In genomic region chr10:127065981-127066380, GRCm38 (mm10) we compare ENCODE assay signal across 20 mouse cellular contexts. TPM values are rescaled to one million over a fixed set of nuclear protein-coding genes. Genes with fewer than 3 reads are reported as not detected.
DNase-seq lines count a peak whose midpoint lies in the region; ATAC-seq and TF ChIP-seq lines count a peak whose summit lies in the region.
"Had no signal": no experiment of that assay in that cellular context is flagged by ENCODE, and none has a peak within 500 bp of the region (broad histone marks: within the 10 kb centered on the region; RNA-seq: fewer than 3 reads in every experiment).

No protein-coding gene starts in this region.

- no peak overlapping the region for H3K9ac ChIP-seq in heart, embryonic 15.5 days
- no peak overlapping the region for H3K9ac ChIP-seq in midbrain, embryonic 13.5 days (replicated peaks)
- no peak overlapping the region for H3K9ac ChIP-seq in midbrain, embryonic 11.5 days (ENCODE audit: low read length)
- H3K9ac ChIP-seq: hindbrain, embryonic 15.5 days; lung, embryonic 15.5 days had no signal

- H3K4me3 ChIP-seq in heart, embryonic 15.5 days: no peak overlapping the region
- no peak overlapping the region for H3K4me3 ChIP-seq in heart, embryonic 10.5 days
- peak overlapping the region; percentile 17; the same call in 1 of the 2 replicates for H3K4me3 ChIP-seq in midbrain, embryonic 13.5 days (replicated peaks)
- H3K4me3 ChIP-seq in midbrain, embryonic 11.5 days (ENCODE audit: low read depth, low read length): no peak overlapping the region
- H3K4me3 ChIP-seq in myocyte: peak overlapping the region; percentile 98
- H3K4me3 ChIP-seq: lung, embryonic 15.5 days had no signal

- H3K4me2 ChIP-seq in heart, embryonic 15.5 days: no peak overlapping the region
- H3K4me2 ChIP-seq in midbrain, embryonic 13.5 days (replicated peaks): no peak overlapping the region
- no peak overlapping the region for H3K4me2 ChIP-seq in midbrain, embryonic 11.5 days
- H3K4me2 ChIP-seq in myocyte (ENCODE audit: low read depth): no peak overlapping the region

- peaks cover 15% of the 10 kb centered on the region for H3K27me3 ChIP-seq in heart, embryonic 15.5 days
- H3K27me3 ChIP-seq in heart, embryonic 10.5 days (ENCODE audit: insufficient read depth, poor library complexity, severe bottlenecking): peaks cover 12% of the 10 kb centered on the region
- no peaks in the 10 kb centered on the region for H3K27me3 ChIP-seq in midbrain, embryonic 13.5 days
- no peaks in the 10 kb centered on the region; the same call in 1 of the 2 replicates for H3K27me3 ChIP-seq in midbrain, embryonic 11.5 days (ENCODE audit: control insufficient read depth, insufficient read depth, low read length)
- no peaks in the 10 kb centered on the region for H3K27me3 ChIP-seq in myocyte (ENCODE audit: control insufficient read depth, insufficient read depth, insufficient read length)
- H3K27me3 ChIP-seq: hindbrain, embryonic 15.5 days had no signal

- H3ac ChIP-seq in myocyte (ENCODE audit: control insufficient read depth, insufficient read length): no peak overlapping the region

- ATAC-seq in cerebellum, adult (ENCODE audit: insufficient number of reproducible peaks, low FRiP score, low TSS enrichment): no peak
- no peak for ATAC-seq in heart, embryonic 15.5 days (replicated peaks; ENCODE audit: insufficient number of reproducible peaks, insufficient read depth, low FRiP score, low read depth)
- no peak for ATAC-seq in midbrain, embryonic 13.5 days
- no peak for ATAC-seq in midbrain, embryonic 11.5 days (ENCODE audit: low FRiP score)

- no peak for TF ChIP-seq POLR2A in myocyte (IDR thresholded peaks at IDR 0.05; ENCODE audit: insufficient read length, low read depth)

- H3K4me1 ChIP-seq in heart, embryonic 15.5 days (replicated peaks): peaks cover 32% of the 10 kb centered on the region
- peaks cover 31% of the 10 kb centered on the region for H3K4me1 ChIP-seq in heart, embryonic 10.5 days
- H3K4me1 ChIP-seq in midbrain, embryonic 13.5 days (replicated peaks): peaks cover 60% of the 10 kb centered on the region
- H3K4me1 ChIP-seq in midbrain, embryonic 11.5 days (ENCODE audit: control insufficient read depth, insufficient read depth, low read length): peaks cover 23% of the 10 kb centered on the region

- H3K79me2 ChIP-seq in myocyte (ENCODE audit: control insufficient read depth, insufficient read depth): peaks cover 42% of the 10 kb centered on the region

- peak; percentile 48 for DNase-seq in cerebellum, adult 9-10 months
- no peak for DNase-seq in heart, embryonic 10.5 days (ENCODE audit: low spot score)
- no peak for DNase-seq in midbrain, embryonic 11.5 days (ENCODE audit: low spot score, missing footprints)
- DNase-seq in layer of hippocampus, adult 8-10 months (ENCODE audit: low spot score in 2 of 2): no peak
- DNase-seq: adrenal gland, postnatal 10 days; cerebellum, adult 2 months; gastrocnemius, postnatal 25 days; kidney, adult 9 months; right cerebral cortex, postnatal 4 days; thymus, postnatal 36 days had no signal

- peaks cover 38% of the 10 kb centered on the region for H3K36me3 ChIP-seq in heart, embryonic 15.5 days
- H3K36me3 ChIP-seq in heart, embryonic 10.5 days: peaks cover 38% of the 10 kb centered on the region
- peaks cover 40% of the 10 kb centered on the region for H3K36me3 ChIP-seq in midbrain, embryonic 13.5 days
- H3K36me3 ChIP-seq in midbrain, embryonic 11.5 days (ENCODE audit: control insufficient read depth, insufficient read depth, low read length): peaks cover 32% of the 10 kb centered on the region
- peaks cover 35% of the 10 kb centered on the region for H3K36me3 ChIP-seq in myocyte (ENCODE audit: control insufficient read depth, insufficient read depth)

- H3K27ac ChIP-seq in heart, embryonic 15.5 days: peak overlapping the region; percentile 28; the same call in 1 of the 2 replicates
- no peak overlapping the region for H3K27ac ChIP-seq in heart, embryonic 10.5 days
- 0 out of 2 replicates have a peak overlapping the region, but pooled peaks have one; percentile 21 for H3K27ac ChIP-seq in midbrain, embryonic 13.5 days
- no peak overlapping the region for H3K27ac ChIP-seq in midbrain, embryonic 11.5 days (ENCODE audit: low read depth, low read length)
- H3K27ac ChIP-seq: hindbrain, embryonic 15.5 days; lung, embryonic 15.5 days; macrophage had no signal

- WGBS in heart, embryonic 15.5 days: 58% methylated on average over 9 of the region's 9 CpGs
- 61% methylated on average over 9 of the region's 9 CpGs for WGBS in heart, embryonic 10.5 days
- 91% methylated on average over 9 of the region's 9 CpGs for WGBS in midbrain, embryonic 13.5 days
- 89% methylated on average over 9 of the region's 9 CpGs for WGBS in midbrain, embryonic 11.5 days

- H3K9me3 ChIP-seq in heart, embryonic 15.5 days (replicated peaks): no peaks in the 10 kb centered on the region
- H3K9me3 ChIP-seq in heart, embryonic 10.5 days: no peaks in the 10 kb centered on the region
- no peaks in the 10 kb centered on the region for H3K9me3 ChIP-seq in midbrain, embryonic 13.5 days
- no peaks in the 10 kb centered on the region for H3K9me3 ChIP-seq in midbrain, embryonic 11.5 days (ENCODE audit: control insufficient read depth, low read length)
- H3K9me3 ChIP-seq: hindbrain, embryonic 15.5 days; lung, embryonic 15.5 days had no signal

TF ChIP-seq in myocyte, 11 proteins besides CTCF, POLR2A, EP300 and RAD21:
- TF ChIP-seq SRF (IDR thresholded peaks at IDR 0.05; ENCODE audit: control insufficient read depth, insufficient read length, low read depth) (no peak), MYOG (IDR thresholded peaks at IDR 0.05; ENCODE audit: control insufficient read depth in 1 of 3, insufficient read depth in 1 of 3, insufficient read length in 2 of 3, low read depth in 2 of 3) (no peak), POLR2AphosphoS2 (IDR thresholded peaks at IDR 0.05; ENCODE audit: insufficient read length, low read depth) (no peak), E2F4 (IDR thresholded peaks at IDR 0.05; ENCODE audit: insufficient read depth) (no peak)

RNA-seq across cellular contexts. Expression of gene Cdk4, which starts 2.6 kb away (rescaled TPM):
- 718 and 864 TPM in 2 replicates for polyA plus RNA-seq in heart, embryonic 15.5 days (2015; fragmentation: Nextera tagmentation; extraction: Ambion mirVana)
- polyA plus RNA-seq in heart, embryonic 10.5 days (2016; fragmentation: Nextera tagmentation; extraction: Ambion mirVana): 1,495 and 2,024 TPM in 2 replicates
- polyA plus RNA-seq in midbrain, embryonic 13.5 days (2015; fragmentation: Nextera tagmentation; extraction: Ambion mirVana): 1,636 and 1,639 TPM in 2 replicates
- polyA plus RNA-seq in midbrain, embryonic 11.5 days (2014; fragmentation: Nextera tagmentation; extraction: Ambion mirVana): 2,818 and 2,848 TPM in 2 replicates
- 276 TPM for polyA plus RNA-seq in myocyte (2012; fragmentation: generic; extraction: Trizol)
- total RNA-seq in layer of hippocampus, adult 8-10 months (2022): 10 to 100 TPM; 84.1 to 95.2 (median 91.1) TPM

RNA-seq across cellular contexts. Expression of gene Tspan31, which starts 4.1 kb away (rescaled TPM):
- polyA plus RNA-seq in heart, embryonic 15.5 days (2015; fragmentation: Nextera tagmentation; extraction: Ambion mirVana): 100 and 119 TPM in 2 replicates
- polyA plus RNA-seq in heart, embryonic 10.5 days (2016; fragmentation: Nextera tagmentation; extraction: Ambion mirVana): 138 and 154 TPM in 2 replicates
- polyA plus RNA-seq in midbrain, embryonic 13.5 days (2015; fragmentation: Nextera tagmentation; extraction: Ambion mirVana): 136 and 138 TPM in 2 replicates
- 98.6 and 117 TPM in 2 replicates for polyA plus RNA-seq in midbrain, embryonic 11.5 days (2014; fragmentation: Nextera tagmentation; extraction: Ambion mirVana)
- polyA plus RNA-seq in myocyte (2012; fragmentation: generic; extraction: Trizol): 139 TPM
- total RNA-seq in layer of hippocampus, adult 8-10 months (2022): 10 to 100 TPM; 62.9 to 68.4 (median 66.1) TPM

RNA-seq across cellular contexts. Expression of gene March9, which starts 6.0 kb away (rescaled TPM):
- 0.13 and 0.25 TPM in 2 replicates for polyA plus RNA-seq in heart, embryonic 15.5 days (2015; fragmentation: Nextera tagmentation; extraction: Ambion mirVana)
- 0.15 and 0.24 TPM in 2 replicates for polyA plus RNA-seq in heart, embryonic 10.5 days (2016; fragmentation: Nextera tagmentation; extraction: Ambion mirVana)
- polyA plus RNA-seq in midbrain, embryonic 13.5 days (2015; fragmentation: Nextera tagmentation; extraction: Ambion mirVana): 5.6 and 6.4 TPM in 2 replicates
- polyA plus RNA-seq in midbrain, embryonic 11.5 days (2014; fragmentation: Nextera tagmentation; extraction: Ambion mirVana): 3.2 and 3.7 TPM in 2 replicates
- polyA plus RNA-seq in myocyte (2012; fragmentation: generic; extraction: Trizol): 6.1 TPM
- 10 to 100 TPM; 14.8 to 21.9 (median 20.4) TPM for total RNA-seq in layer of hippocampus, adult 8-10 months (2022)

RNA-seq across cellular contexts. Expression of gene Agap2, which starts 9.1 kb away (rescaled TPM):
- 0.62 TPM in 1 of 2 replicates, not detected in the other for polyA plus RNA-seq in heart, embryonic 15.5 days (2015; fragmentation: Nextera tagmentation; extraction: Ambion mirVana)
- 0.50 TPM in 1 of 2 replicates, not detected in the other for polyA plus RNA-seq in heart, embryonic 10.5 days (2016; fragmentation: Nextera tagmentation; extraction: Ambion mirVana)
- 2.8 and 3.3 TPM in 2 replicates for polyA plus RNA-seq in midbrain, embryonic 13.5 days (2015; fragmentation: Nextera tagmentation; extraction: Ambion mirVana)
- polyA plus RNA-seq in midbrain, embryonic 11.5 days (2014; fragmentation: Nextera tagmentation; extraction: Ambion mirVana): 0.66 and 0.89 TPM in 2 replicates
- polyA plus RNA-seq in myocyte (2012; fragmentation: generic; extraction: Trizol): 1.2 TPM
- total RNA-seq in layer of hippocampus, adult 8-10 months (2022): 100 to 1,000 TPM; 657 to 727 (median 692) TPM

RNA-seq across cellular contexts. Expression of gene Cyp27b1, which starts 17.9 kb away (rescaled TPM):
- polyA plus RNA-seq in heart, embryonic 15.5 days (2015; fragmentation: Nextera tagmentation; extraction: Ambion mirVana): 0.08 and 0.13 TPM in 2 replicates
- 0.09 TPM in 1 of 2 replicates, not detected in the other for polyA plus RNA-seq in heart, embryonic 10.5 days (2016; fragmentation: Nextera tagmentation; extraction: Ambion mirVana)
- 0.08 and 0.14 TPM in 2 replicates for polyA plus RNA-seq in midbrain, embryonic 13.5 days (2015; fragmentation: Nextera tagmentation; extraction: Ambion mirVana)
- polyA plus RNA-seq in midbrain, embryonic 11.5 days (2014; fragmentation: Nextera tagmentation; extraction: Ambion mirVana): not detected in 2 replicates
- polyA plus RNA-seq in myocyte (2012; fragmentation: generic; extraction: Trizol): 0.56 TPM
- 1 to 10 TPM in 1 of 4 experiments, under 1 TPM in 3; 0.14 to 1.1 (median 0.48) TPM for total RNA-seq in layer of hippocampus, adult 8-10 months (2022)
- polyA plus RNA-seq: heart, embryonic 14.5 days; macrophage; midbrain, postnatal 0 days; neural tube, embryonic 14.5 days had no signal

Comparison
In these comparisons a context has a peak if more than half of its experiments do, and no peak if none do; other contexts are left out.
1. H3K27ac ChIP-seq: peak in heart, embryonic 15.5 days (single experiment) and midbrain, embryonic 13.5 days (single experiment); none in heart, embryonic 10.5 days (single experiment) and midbrain, embryonic 11.5 days (single experiment).
2. H3K4me3 ChIP-seq: peak in midbrain, embryonic 13.5 days (single experiment) and myocyte (single experiment); none in heart, embryonic 15.5 days (single experiment), heart, embryonic 10.5 days (single experiment) and midbrain, embryonic 11.5 days (single experiment).